Mouse (Mus musculus) retina, adult 2 months (tissue): ENCODE data around the gene Rbfox3.

Experiments
- DNase-seq: peaks from one replicate; pipeline ENCODE4 v3.0.0-alpha.2; 2012; ENCODE audit warnings: low read depth, low spot score

Rbfox3 gene

DNA sequence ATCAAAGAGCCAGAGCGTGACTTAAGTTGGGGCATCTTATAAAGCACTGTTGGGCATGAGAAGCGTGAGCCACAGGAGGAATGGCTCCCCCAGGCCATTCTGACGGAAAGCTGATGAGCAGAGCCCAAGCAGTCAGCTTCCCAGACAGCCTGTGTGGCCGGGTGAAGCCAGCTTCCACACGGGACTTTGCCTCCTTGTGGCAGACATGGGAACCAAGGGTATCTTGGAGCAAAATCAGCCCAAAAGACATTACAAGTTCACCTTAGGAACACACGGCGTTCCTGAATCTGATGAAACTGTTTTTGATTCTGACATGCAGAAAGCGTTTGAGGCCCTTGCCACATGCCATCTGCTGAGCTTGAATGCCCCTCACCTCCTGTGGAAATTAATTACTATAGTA lies 303.5 kb downstream of the Rbfox3 start:
- DNase-seq: no peak

DNA sequence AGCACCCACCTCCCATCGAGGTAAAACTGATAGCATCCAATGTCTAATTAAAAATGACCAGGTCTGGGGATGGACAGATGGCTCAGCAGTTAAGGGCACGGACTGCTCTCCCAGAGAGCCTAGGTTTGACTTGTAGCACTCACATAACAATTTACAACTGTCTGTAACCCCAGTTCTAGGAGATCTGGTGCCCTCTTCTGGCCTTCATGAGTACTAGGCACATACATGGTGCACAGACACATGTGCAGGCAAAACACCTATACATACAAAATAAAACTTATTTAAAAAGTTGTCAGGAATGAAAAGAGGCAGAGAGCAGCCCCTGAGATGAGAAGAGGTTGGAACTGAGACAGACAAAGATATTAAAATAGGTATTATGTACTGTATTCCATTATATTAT lies 305.8 kb downstream of the Rbfox3 start:
- DNase-seq: no peak

DNA sequence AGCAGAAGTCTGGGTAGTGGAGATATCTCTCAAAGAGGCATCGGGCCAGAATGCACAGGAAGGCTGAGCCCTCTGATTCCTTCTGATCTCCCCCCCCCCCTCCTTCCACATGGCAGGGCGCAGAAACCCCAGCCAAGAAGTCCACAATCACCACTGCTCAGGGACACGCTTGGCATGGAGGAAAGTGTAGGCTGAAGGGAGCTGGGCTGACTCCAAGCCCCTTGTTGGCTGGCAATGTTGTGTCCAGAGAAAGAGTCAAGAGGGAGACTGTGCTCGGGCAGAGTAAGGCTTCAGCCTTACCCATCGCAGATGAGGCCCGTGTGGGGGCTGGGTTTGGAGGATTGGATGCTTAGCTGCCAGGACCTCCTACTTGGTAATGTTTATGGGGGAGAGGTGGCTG lies 307.2 kb downstream of the Rbfox3 start:
- no peak for DNase-seq

DNA sequence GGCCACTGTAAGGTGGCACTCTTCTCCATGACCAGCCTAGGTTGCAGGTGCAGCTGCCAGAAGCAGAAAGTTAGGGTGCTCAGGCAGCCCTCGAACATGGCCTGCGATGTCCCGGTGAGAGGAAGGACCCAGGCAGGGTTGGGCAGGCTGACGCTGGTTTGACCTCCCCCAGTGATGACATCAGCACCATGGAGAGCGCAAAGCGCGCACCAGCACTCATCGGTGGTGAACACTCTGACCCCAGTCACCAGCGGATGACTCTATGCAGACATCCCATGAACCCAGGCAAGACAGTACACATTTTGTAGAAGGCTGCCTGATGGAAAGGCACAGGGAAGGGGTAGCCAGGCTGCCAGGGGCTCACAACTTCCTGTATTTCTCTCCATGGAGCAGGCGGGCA lies 308.3 kb downstream of the Rbfox3 start:
- DNase-seq: no peak

DNA sequence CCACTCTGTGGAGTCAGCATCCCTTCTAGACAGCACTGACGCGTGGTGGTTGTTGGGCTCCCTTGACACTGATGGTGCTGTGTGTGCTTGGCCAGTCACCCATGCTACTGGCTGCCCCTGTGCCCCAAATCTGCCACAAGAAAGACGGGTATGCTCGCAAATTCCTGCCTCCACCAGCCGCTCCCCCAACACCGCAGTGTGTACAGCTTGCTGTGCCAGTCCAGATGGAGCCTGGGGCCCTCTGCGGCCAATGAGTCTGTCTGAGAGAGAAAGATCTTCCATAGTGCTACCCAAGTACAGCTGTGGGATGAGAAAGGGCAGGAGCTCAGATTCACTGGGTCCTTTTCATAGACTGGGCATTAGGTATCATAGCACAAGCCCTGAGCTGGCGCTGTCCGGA lies 309.9 kb downstream of the Rbfox3 start:
- no peak for DNase-seq

DNA sequence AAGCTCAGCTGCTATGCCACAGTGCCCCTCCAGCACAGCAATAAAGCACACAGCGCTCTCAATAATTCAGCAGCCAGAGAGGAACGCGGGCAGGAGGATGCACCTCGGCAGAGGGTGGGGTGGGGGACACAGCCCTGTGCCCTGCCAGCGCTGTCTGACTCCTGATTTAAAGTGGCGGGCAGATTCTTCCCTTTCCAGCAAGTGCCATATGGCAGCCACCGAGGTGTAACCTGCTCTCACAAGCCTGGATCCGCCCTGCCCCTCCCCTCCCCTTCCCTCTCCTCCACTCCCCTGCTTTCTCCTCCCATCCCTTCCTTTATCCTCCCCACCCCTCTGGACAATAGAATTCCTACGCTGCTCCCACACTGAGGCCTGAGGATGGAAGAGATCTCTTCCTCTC lies 311.2 kb downstream of the Rbfox3 start:
- DNase-seq: no peak

DNA sequence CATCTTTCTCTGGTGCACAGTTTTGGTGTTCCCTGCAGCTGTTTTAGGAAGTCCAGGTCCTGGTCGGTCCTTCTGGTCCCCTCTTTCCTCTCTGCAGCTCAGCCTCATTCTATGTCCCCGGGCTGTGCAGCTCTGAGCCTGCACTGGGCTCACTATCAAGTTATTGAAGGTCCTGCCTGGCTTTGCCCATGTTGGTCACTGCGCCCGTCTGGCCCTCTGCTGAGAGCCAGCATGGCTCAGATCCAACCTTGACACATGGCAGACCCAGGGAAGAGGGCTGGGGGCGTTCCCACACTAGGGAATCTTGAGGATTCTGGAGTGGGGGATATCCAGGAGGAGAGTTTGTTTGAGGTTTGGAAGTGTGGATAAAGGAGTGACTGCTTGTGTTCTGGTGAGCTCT lies 312.7 kb downstream of the Rbfox3 start:
- no peak for DNase-seq

DNA sequence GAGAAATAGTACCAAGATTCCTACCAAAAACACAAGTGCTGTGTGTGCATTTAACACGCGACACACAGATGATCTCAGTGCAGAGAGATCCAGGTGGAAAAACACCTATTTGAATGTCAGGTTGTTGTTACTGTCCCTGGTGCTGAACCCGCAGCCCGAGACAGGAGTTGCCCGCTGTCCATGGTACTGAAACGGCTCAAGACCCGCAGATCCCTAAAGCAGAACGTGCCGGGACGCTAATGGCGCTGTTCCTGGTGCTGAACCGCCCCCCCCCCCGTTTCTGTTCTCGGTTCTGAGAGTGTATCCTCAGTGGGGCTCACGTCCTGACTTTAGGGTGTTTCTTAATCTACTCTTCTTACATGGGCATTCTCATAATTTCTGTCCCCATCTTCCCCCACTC lies 326.6 kb downstream of the Rbfox3 start:
- DNase-seq: no peak

DNA sequence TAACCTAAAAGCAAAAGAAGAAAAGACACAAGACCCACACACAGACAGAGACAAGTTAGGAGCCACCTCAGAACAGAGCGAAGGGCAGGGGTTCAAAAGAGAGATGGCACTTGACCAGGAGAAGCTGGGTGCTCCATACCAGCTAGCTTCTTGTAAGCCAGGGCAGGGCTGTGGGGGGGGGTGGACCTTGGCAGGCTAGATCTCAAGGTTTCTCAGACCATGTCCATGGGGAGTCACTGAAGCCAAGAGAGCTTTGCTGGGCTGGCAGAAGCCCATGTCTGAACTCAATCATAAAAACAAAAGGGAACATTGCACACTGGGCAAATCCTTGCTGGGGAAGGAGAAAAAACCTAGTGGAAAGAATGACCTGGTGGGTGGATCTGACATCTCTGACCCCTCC lies 327.4 kb downstream of the Rbfox3 start:
- DNase-seq: no peak

DNA sequence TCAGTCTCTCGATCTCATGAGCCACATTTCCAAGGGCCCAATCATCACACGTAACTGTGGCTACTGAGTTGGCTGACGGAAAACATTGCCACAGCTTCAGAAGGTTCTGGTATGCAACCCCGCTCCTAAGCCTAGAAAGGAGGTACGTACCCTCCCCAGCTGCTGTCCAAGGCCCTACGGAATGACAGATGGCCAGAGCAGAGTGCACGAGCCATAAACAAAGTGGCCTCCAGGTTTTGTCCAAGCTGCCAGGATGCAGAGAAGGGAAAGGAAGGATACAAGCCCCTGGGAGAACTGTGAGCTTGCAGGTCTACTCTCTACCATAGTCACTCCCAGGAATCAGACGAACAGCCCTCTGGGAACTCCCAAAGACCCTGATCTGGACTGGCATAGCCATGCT lies 327.8 kb downstream of the Rbfox3 start:
- no peak for DNase-seq

DNA sequence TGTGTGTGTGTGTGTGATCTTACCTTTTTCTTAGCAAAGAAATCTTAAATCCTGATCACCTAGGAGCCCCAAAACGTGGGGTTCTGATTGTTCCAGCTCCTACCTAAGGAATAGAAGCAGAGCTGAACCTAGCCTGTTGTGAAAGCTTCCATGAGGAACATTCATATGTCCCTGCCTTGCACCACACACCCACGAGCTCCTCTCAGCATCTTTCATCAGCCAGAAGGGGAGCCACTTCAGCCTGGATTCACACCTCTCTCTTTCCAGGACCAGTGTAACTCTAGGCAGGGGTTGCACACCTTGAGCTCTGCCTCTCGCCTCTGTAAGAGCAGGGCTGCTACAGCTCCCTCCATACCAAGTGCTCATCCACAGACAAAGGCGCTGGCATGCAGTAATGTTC lies 330.4 kb downstream of the Rbfox3 start:
- no peak for DNase-seq

DNA sequence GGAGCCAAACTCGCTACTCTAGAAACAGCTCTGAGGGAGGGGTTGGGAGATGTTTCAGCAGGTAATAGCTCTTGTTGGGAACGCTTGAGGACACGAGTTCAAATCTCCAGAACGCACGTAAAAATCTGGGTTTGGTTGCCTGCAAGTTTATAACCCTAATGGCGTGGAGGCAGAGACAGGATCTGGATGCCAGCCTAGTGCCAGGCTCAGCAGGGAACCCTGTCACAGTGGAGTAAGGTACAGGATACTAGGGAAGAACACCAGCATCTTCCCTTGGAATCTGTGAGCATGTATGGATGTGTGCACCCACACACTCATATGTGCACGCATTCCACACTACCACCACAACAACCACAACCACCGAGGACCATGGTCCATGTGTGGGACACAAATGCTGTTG lies 331.8 kb downstream of the Rbfox3 start:
- DNase-seq: no peak

DNA sequence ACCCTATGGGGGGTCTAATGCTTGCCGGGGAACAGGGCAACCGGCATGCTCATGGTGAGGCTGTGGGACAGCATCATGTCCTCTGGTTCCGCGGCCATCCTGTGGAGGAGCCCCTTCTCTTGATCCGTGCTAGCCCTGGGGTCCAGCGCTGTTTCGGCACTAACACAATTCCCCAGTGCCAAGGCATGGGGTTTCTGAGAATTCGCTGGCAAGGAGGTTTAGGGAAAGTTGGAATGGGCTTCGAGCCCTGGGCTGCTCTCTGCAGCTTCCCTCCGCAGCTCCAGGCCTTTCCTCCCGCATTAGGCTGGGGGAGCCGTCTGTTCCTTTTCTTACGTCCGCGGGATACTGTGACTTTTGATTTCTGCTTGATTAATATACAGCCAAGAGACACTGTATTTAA lies 334.1 kb downstream of the Rbfox3 start:
- DNase-seq: no peak

DNA sequence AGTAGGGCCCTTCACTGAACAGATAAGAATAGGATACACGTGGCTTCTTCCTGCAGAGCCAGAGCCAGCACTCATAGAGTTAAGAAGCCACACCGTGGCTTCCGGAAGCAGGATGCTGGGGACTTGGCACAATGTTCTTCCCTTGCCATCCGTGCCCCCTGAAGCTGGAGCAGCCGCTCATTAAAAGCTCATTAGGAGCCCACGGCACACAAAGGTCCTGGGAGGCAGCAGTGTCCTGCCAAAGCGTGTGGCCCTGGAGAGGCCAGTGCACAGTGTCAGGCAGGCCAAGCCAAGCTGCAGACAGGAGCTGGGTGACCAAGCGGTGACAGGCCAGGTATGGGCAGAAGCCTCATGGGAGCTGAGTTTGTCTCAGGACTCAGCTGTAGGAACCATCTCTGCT lies 334.8 kb downstream of the Rbfox3 start:
- DNase-seq: no peak

DNA sequence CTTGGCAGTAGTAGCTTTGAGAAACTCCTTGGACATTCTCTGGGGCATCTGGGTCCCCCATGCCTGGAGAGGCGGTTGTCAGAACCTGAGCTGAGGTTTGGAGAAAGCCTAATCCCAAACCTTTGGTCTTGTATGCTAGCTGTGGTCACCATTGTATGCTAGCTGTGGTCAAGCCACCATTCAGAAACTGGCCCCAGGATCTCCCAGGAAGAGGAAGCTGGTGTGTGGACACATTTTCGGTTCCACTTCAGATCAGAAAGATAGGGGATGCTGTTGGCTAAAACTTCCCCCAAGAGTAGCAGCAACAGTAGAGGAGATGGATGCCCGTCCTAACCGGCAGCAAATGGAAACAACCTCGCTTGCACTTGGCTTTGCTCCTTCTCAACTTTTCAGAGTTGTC lies 337.0 kb downstream of the Rbfox3 start:
- no peak for DNase-seq

DNA sequence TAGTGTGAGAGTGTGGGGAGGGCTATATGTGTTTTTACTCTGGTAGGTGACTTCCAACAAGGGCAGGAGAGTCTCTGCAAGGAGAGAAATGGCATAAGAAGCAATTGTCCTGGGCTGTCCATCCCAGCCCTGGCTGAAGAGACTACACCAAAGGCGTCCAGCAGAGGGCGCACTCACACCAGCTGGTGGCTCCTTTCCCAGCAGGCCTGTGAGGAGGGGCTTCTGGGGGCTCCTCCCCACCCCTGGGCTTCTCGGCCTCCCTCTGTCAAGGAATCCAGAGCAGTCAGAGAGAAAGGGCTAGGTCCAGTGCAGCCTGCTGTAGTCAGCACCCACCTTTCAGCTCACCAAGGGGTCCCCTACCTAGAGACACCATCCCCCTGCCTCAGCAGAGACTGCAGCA lies 337.8 kb downstream of the Rbfox3 start:
- peak; percentile 20 for DNase-seq

DNA sequence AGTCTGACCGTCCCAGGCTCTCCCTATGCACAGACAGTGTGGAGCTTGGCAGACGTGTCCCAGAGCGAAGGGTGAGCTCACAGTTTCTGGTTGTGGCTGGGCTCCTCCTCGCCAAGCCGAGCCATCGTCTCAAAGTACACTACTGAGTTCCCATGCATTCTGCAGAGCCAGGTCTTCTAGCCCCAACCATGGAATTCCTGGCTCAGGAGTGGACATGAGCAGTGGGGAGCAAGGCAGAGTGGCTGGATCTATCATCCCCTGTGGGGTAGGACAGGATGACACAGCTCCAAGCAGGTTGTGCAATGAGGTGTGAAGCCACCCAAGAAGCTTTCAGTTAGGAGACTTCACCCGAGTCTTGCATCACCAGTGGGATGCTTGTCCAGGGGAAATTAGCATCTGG lies 338.4 kb downstream of the Rbfox3 start:
- no peak for DNase-seq

DNA sequence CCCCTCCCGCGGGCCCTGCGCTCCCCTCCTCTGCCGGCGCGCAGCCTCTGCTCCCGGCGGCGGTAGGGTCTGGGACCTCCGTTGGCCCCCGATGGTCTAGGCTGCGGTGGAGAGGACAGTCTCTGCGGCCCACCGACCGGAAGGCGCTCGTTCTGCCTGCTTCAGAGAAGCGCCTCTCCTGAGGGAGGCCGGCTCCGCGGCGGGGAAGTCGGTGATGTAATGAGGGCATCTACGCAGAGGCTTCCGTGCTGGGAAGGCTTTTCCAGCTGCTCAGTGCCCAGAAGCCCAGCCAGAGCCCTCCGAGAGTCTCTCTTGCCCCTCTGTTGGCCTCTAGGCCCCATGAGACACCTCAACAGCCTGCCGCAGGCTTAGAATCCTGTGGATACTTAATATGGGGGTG lies 341.2 kb downstream of the Rbfox3 start:
- DNase-seq: no peak

DNA sequence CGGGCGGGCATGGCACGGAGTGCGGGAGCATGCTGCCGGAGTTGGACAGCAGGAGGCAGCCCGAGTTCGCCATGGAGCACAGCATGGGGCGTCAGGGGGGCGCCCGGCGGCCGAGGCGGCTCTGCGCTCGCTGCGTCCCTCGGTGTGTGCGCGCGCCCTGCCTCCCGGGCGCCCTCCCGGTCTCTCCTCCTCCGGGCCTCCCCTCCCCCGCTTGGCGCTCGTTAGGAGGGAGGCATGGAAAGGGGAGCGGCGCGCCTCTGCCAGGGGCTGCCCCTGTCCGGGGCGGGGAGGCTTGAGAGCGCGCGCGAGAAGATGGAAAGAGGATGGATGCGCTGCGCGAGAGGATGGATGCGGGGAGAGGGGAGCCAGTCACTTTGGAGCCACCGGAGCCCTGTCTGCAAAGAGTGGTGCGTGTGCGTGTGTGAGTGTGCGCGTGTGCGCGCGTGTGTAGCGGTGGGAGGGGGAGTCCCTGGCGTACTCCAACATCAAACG lies 341.8 kb downstream of the Rbfox3 start:
- no peak for DNase-seq

DNA sequence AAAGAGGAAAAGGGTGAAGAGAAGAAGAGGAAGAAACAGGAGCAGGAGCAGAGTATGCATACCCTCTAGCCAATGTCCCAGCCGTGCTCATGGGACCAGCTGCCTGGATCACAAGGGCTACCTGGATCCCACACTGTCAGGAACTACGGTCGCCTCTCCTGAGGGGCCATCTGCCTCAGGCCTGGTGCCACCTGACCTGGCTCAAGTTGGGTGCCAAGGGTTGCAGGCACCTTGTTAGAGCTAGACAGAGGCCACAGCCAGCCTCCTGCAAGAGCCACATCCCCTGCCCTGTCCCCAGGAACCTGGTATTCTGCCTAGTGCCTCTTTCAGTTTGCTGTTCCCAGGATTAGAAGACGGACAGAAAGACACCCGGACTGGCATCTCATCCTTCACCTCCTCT lies 347.5 kb downstream of the Rbfox3 start:
- no peak for DNase-seq

DNA sequence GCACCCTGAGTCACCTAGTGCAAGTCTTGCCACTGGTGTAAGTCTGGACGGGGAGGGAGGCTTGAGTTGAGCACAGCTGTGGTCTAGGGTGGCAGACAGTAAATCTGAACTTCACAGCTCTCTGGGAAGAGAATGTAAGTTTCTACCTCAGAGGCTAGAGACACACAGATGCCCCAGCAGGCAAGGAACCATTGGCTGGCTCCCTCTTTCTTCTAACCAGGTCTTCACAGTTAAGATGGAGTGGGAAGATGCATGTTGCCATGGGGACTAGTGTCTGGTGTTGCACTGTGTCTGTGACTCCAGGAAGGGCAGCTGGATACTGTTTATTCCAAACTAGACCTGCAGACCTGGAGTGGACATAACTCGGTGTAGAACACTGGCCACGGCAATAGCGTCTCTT lies 348.6 kb downstream of the Rbfox3 start:
- DNase-seq: no peak

DNA sequence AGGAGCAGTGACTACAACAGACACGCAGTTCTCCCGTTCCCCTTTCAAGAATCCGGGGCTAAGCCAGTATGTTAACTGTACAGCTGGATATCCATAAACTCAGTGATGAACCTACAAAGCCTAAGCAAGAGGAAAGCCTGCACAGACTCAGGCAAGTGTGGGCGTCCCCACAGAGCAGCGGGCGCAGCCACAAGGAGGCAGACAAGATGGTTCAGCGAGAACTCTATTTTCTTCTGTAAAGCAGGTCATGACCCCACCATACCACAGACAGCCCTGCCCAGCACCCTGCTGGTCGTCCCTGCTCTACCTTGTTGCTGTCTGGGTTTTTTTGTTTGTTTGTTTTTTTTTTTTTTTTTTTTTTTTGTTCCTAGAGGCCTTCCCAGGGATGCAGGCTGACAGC lies 353.2 kb downstream of the Rbfox3 start:
- DNase-seq: no peak

DNA sequence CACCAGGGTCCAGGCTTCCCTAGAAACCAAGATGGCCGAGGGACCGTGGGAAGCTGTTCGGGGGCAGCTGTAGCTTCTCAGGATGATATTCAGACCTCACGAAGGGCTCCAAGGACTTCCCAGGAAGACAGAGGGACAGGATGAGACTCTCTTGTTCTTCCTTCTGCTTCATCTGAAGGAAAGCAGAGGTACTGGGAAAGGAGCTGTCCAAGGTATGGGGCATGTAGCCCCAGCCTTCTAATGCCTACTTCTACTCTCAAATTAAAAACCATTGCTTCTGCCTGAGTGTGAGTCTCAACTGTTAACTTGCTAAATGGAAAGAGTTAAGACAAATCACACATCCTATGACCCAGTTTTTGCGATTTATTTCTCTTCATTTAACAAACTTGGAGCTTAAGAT lies 355.8 kb downstream of the Rbfox3 start:
- no peak for DNase-seq

DNA sequence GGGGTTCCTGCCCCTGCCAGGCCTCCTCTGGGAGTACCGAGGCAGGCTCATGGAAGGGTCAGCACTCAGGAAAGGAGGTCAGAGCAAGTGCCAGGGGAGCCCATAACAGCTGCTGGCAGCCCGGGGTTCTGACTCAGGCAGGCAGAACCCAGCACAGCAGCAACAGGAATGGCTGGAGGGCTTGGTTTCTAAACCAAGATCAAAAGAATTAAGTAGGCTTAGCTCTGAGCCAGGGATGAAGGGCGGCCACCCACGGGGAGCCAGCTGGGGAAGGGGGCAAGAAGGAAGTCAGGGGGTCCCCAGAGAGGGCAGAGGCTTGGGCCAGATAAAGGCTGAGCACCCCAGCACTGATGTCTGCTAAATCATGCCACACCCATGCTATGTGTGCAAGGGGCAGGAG lies 356.9 kb downstream of the Rbfox3 start:
- no peak for DNase-seq

DNA sequence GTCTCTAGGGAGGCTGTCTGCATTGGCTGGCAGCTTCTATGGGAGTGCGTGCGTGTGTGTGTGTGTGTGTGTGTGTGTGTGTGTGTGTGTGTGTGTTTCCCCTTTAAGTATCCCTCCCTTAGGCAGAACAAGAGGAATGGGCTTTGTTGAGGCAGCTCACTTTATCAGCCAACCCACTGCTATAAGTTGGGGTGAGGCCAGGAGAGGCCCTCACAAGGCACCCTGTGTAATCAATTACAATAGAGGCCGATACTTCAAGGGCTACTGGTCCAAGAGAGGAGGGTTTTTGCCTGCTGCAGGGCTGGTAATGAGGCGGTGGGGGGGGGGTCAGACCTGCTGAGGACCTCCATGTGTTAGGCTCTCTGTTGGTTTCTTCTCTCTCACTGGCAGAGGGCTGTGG lies 357.5 kb downstream of the Rbfox3 start:
- DNase-seq: no peak
